Mouse (Mus musculus) hindbrain, embryonic 15.5 days (tissue): ENCODE measurements around the gene H2afy. TPM values are rescaled to one million over a fixed set of nuclear protein-coding genes. Genes with fewer than 3 reads are reported as not detected.
A peak's percentile ranks its signal among the peaks of the same experiment; 100 is the strongest.

Experiments
- ATAC-seq: fragments of 200-750 bp; cut with Nextera tagmentation; 2 replicates; pipeline ENCODE4 v1.8.0; 2017; ENCODE audit warnings: low read depth, moderate number of reproducible peaks, moderate TSS enrichment; ENCODE audit not compliant: low FRiP score
- H3K27ac ChIP-seq: fragments of 300-500 bp; sonication (generic); replicated peaks from 2 replicates; pipeline ENCODE4 v1.5.1; 2015; ENCODE audit warnings: mild to moderate bottlenecking, inconsistent platforms
- H3K27me3 ChIP-seq: fragments of 300-500 bp; sonication (generic); 2 replicates; pipeline ENCODE4 v1.6.1; 2015; ENCODE audit warnings: control low read depth, inconsistent platforms
- H3K36me3 ChIP-seq: fragments of 300-500 bp; sonication (generic); 2 replicates; pipeline ENCODE4 v1.6.1; 2015; ENCODE audit warnings: control low read depth, inconsistent platforms
- H3K4me1 ChIP-seq: fragments of 300-500 bp; sonication (generic); replicated peaks from 2 replicates; pipeline ENCODE4 v1.6.1; 2015; ENCODE audit warnings: control low read depth, inconsistent platforms
- H3K4me2 ChIP-seq: fragments of 300-500 bp; sonication (generic); 2 replicates; pipeline ENCODE4 v1.6.1; 2015; ENCODE audit warnings: moderate library complexity, mild to moderate bottlenecking, inconsistent platforms
- H3K4me3 ChIP-seq: fragments of 300-500 bp; sonication (generic); 2 replicates; pipeline ENCODE4 v1.5.1; 2015; ENCODE audit warnings: mild to moderate bottlenecking, inconsistent platforms
- H3K9ac ChIP-seq: fragments of 300-500 bp; sonication (generic); 2 replicates; pipeline ENCODE4 v1.6.1; 2015; ENCODE audit warnings: inconsistent platforms
- H3K9me3 ChIP-seq: fragments of 300-500 bp; sonication (generic); 2 replicates; pipeline ENCODE4 v1.6.1; 2016; ENCODE audit warnings: control low read depth, inconsistent platforms
- WGBS: fragments of 180-500 bp; shearing (Covaris S2); methylation state at CpG from one replicate; pipeline ENCODE4 v1.1.7; 2015; 5-methylcytosine and 5-hydroxymethylcytosine counted together
- polyA plus RNA-seq: library from polyadenylated mRNA; unstranded; fragments of >200 nt; fragmentation: Nextera tagmentation; extraction: Ambion mirVana; gene quantifications from 2 replicates; pipeline ENCODE4 v1.2.1, GENCODE M21; 2015

Gene H2afy
- polyA plus RNA-seq, 1 experiment from 2014 or later, result 309 TPM

DNA sequence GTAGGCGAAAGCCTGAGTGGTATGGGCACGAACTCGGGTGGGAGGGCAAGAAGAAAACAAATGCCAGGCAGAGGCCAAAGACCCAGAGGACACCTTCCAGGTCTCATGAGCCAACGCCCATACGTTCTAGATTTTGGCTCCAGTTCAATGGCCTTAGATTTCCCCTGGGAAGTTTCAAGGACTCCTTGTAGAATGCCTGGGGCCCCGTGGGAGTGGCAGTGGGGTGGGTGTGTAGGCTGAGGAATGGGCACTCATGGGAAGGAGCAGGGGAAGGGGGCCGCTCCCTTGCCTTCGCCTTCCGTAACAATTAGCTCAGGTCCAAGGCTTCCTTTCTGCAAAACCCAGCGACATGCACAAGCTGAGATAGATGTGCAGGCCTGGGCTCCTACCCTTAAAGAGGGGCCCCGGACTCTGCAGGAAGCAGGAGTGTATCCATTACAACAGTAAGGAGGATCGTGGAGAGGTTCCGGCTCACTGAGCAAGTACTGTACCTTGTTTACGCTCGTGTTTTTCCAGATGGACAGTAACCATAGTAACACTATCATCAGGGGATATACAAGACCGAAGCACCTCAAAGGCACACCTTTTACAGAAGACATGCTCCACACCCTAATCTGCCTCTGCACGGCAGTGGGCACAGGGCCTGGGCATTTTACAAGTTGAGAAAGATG lies 27.2 kb downstream of the H2afy start:
- H3K4me1 ChIP-seq, result peaks cover 67% of the 10 kb centered on the region

DNA sequence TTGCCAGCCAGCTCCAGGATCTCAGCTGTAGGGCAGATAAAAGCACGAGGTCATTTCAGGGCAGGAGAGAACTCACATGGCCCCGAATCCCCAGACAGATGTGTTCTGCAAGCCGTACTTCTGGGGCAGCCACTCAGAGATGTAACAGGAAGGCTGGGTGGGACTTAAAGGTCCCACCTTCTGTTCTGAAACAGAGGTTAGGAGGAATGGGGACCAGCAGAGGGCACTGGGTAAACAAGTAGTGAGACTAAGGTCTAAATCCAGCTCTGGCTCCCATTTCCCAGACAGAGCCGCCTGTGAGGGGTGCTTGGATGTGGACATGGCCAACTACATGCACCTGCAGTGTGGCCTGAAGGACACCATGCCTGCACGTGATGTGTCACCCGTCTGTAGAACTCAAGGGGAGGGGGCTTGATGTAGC lies 31.2 kb downstream of the H2afy start:
- peak overlapping the region; percentile 79; the same call in 1 of the 2 replicates for H3K27ac ChIP-seq
- 84% methylated on average over 6 of the region's 6 CpGs for WGBS
- peaks cover 48% of the 10 kb centered on the region for H3K4me1 ChIP-seq

More for the DNA sequence above, 27.2 kb downstream of the H2afy start:
- Histone ChIP-seq H3K36me3 (peaks cover 4% of the 10 kb centered on the region; the same call in 1 of the 2 replicates), H3K27me3 (no peaks in the 10 kb centered on the region), H3K9me3 (no peaks in the 10 kb centered on the region), H3K27ac (peak overlapping the region; percentile 51), H3K4me2 (no peak overlapping the region), H3K4me3 (no peak overlapping the region), H3K9ac (no peak overlapping the region)
- peak; percentile 24; the same call in 1 of the 2 replicates for ATAC-seq
- WGBS, result 48% methylated on average over 17 of the region's 17 CpGs

DNA sequence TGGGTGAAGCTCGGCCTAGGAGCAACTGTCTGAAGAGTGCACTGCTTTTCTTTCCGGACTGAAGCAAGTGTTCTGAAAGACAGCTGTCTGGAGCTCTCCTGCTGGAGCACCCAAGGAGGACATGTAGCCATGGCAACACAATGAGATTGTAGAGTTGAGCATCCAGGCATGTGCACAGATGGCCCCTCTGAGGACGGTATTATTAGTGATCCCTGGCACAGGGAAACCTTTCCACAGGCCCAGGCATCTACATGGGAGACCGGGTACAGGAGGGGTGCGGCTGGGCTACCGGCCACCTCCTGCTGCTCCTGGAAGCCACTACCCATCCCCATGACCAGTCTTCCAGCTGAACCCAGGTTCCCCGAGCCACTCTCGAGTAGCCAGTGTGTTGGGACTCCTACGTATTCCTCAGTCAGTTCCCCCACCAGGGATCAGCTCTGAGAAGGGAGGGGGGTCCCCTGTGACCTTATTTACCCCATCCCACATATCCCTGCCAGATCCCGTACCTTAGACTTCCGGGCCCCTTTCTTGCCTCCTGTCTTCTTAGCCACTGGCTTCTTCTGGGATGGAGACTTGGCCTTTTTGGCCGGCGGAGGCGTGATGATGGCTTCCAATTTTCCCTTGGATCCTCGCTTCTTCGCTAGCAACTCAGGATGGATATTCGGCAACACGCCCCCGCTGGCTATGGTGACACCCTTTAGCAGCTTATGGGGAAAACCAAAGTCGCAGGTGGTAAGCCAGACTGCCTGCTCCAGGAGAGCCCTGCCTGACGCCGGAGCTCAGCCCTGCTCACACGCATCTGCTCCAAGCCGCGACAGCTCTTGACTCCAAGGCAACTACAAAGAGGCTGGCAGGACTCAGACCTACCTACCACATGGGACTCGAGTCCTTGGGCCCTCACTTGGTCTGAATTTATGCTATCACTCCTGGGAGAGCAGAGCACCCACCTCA lies 32.1 kb downstream of the H2afy start:
- Histone ChIP-seq H3K4me3 (no peak overlapping the region), H3K27ac (peak overlapping the region; percentile 79), H3K4me1 (peaks cover 39% of the 10 kb centered on the region), H3K9me3 (no peaks in the 10 kb centered on the region), H3K36me3 (peaks cover 18% of the 10 kb centered on the region; the same call in 1 of the 2 replicates), H3K27me3 (no peaks in the 10 kb centered on the region), H3K4me2 (no peak overlapping the region), H3K9ac (no peak overlapping the region)
- 71% methylated on average over 26 of the region's 26 CpGs for WGBS
- ATAC-seq, result peak; percentile 79

More for the DNA sequence above, 31.2 kb downstream of the H2afy start:
- no peak for ATAC-seq
- H3K4me2 ChIP-seq, result no peak overlapping the region
- peaks cover 14% of the 10 kb centered on the region; the same call in 1 of the 2 replicates for H3K36me3 ChIP-seq
- H3K27me3 ChIP-seq, result no peaks in the 10 kb centered on the region
- H3K9me3 ChIP-seq, result no peaks in the 10 kb centered on the region
- no peak overlapping the region for H3K4me3 ChIP-seq
- H3K9ac ChIP-seq, result no peak overlapping the region

- Histone ChIP-seq H3K9ac (no peak overlapping the region), H3K9me3 (no peaks in the 10 kb centered on the region), H3K27me3 (no peaks in the 10 kb centered on the region), H3K36me3 (peaks cover 18% of the 10 kb centered on the region; the same call in 1 of the 2 replicates), H3K27ac (0 out of 2 replicates have a peak overlapping the region, but pooled peaks have one; percentile 79), H3K4me1 (peaks cover 31% of the 10 kb centered on the region), H3K4me2 (no peak overlapping the region), H3K4me3 (no peak overlapping the region)
- 66% methylated on average over 9 of the region's 9 CpGs for WGBS
- ATAC-seq, result no peak
These were observed 34.0 kb downstream of the H2afy start for GRCm38 (mm10) chr13:56102160-56102559.

GRCm38 (mm10) chr13:56095601-56096195 lies 40.5 kb downstream of the H2afy start:
- no peak for ATAC-seq

DNA sequence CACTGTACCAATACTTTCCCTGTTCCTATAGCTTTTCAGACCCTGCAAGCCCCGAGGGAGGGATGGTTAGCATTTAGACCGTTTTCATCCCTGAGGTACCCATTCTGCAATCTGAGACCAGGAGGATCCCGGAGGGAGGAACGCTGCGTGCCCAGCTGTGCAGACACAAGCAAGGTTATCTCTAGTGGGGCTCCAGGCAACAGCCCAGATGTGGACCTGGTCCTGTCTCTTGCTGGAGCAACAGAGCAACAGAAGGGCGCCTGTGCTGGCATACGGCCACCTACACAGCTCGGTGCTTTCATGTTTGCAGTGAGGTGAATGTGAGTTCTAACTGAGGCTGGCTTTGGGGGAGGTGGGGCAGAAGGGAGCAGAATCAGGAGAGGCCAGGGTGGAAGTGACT lies 41.6 kb downstream of the H2afy start:
- H3K27ac ChIP-seq, result peak overlapping the region; percentile 57

More at GRCm38 (mm10) chr13:56095601-56096195, 40.5 kb downstream of the H2afy start:
- Histone ChIP-seq H3K4me2 (no peak overlapping the region), H3K9me3 (no peaks in the 10 kb centered on the region), H3K4me1 (peaks cover 37% of the 10 kb centered on the region), H3K9ac (no peak overlapping the region), H3K27ac (no peak overlapping the region), H3K4me3 (no peak overlapping the region), H3K27me3 (no peaks in the 10 kb centered on the region), H3K36me3 (peaks cover 12% of the 10 kb centered on the region; the same call in 1 of the 2 replicates)
- WGBS, result 76% methylated on average over 18 of the region's 18 CpGs

DNA sequence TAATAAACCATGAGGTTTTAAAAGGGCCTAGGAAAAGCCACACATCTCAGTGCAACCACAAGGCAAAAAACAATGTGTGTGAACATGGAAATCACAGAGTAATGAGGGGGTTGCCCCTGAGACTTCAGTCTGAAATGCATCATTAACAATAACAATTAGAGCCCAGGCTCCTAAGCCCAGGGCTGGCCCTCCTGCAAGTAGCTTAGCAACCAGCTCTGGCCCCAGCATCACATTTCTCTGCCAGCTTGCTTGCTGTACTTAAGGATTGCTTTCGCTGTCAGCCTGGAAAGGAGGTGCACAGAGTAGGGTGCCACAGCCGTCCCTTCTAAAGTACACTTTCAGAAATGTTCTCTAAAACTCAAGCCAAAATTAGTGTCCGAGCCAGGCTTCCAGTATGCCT lies 42.5 kb downstream of the H2afy start:
- WGBS, result 48% methylated on average over 3 of the region's 3 CpGs
- Histone ChIP-seq H3K9ac (no peak overlapping the region), H3K27ac (peak overlapping the region; percentile 57), H3K9me3 (no peaks in the 10 kb centered on the region), H3K4me2 (no peak overlapping the region), H3K4me1 (peaks cover 42% of the 10 kb centered on the region), H3K36me3 (peaks cover 11% of the 10 kb centered on the region; the same call in 1 of the 2 replicates), H3K4me3 (no peak overlapping the region), H3K27me3 (no peaks in the 10 kb centered on the region)
- ATAC-seq, result peak; percentile 68

More for the DNA sequence above, 41.6 kb downstream of the H2afy start:
- no peak overlapping the region for H3K9ac ChIP-seq
- H3K4me2 ChIP-seq, result no peak overlapping the region
- no peak overlapping the region for H3K4me3 ChIP-seq
- no peaks in the 10 kb centered on the region for H3K9me3 ChIP-seq
- H3K4me1 ChIP-seq, result peaks cover 37% of the 10 kb centered on the region
- no peak for ATAC-seq
- H3K27me3 ChIP-seq, result no peaks in the 10 kb centered on the region
- H3K36me3 ChIP-seq, result peaks cover 11% of the 10 kb centered on the region; the same call in 1 of the 2 replicates
- WGBS, result 64% methylated on average over 8 of the region's 8 CpGs

- Histone ChIP-seq H3K4me2 (no peak overlapping the region), H3K9me3 (no peaks in the 10 kb centered on the region), H3K27me3 (no peaks in the 10 kb centered on the region), H3K9ac (no peak overlapping the region), H3K4me3 (no peak overlapping the region), H3K4me1 (peaks cover 44% of the 10 kb centered on the region), H3K27ac (no peak overlapping the region), H3K36me3 (peaks cover 15% of the 10 kb centered on the region)
- 66% methylated on average over 5 of the region's 5 CpGs for WGBS
- no peak for ATAC-seq
These were observed 43.6 kb downstream of the H2afy start for GRCm38 (mm10) chr13:56092606-56093005.

- Histone ChIP-seq H3K4me2 (no peak overlapping the region), H3K9me3 (no peaks in the 10 kb centered on the region), H3K4me1 (peaks cover 39% of the 10 kb centered on the region), H3K27ac (no peak overlapping the region), H3K27me3 (no peaks in the 10 kb centered on the region), H3K4me3 (no peak overlapping the region), H3K36me3 (peaks cover 17% of the 10 kb centered on the region), H3K9ac (no peak overlapping the region)
- no peak for ATAC-seq
- 89% methylated on average over 2 of the region's 2 CpGs for WGBS
These were observed 45.6 kb downstream of the H2afy start for GRCm38 (mm10) chr13:56090597-56090996.

DNA sequence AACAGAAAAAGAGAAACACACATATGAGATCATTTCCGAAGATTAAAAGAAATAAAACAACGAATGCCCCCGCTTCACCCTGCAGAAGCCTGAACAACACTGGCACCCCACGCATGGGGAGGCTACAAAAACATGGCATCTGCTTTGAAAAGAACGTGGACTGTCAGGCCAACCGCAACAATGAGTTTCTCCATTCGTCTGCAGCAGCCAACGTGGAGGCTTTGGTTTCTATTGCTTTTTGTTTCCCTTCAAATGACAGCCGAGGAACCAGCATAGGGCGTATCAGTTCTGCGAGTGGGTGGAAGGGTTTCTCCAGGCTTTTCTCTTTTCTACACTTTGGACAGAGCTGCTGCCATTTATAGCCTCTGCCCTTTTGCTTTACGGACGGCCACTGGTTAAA lies 47.6 kb downstream of the H2afy start:
- Histone ChIP-seq H3K4me2 (no peak overlapping the region), H3K27me3 (no peaks in the 10 kb centered on the region), H3K4me3 (no peak overlapping the region), H3K9me3 (no peaks in the 10 kb centered on the region), H3K4me1 (peaks cover 21% of the 10 kb centered on the region), H3K36me3 (peaks cover 17% of the 10 kb centered on the region), H3K27ac (no peak overlapping the region), H3K9ac (no peak overlapping the region)
- ATAC-seq, result no peak
- 62% methylated on average over 13 of the region's 13 CpGs for WGBS

DNA sequence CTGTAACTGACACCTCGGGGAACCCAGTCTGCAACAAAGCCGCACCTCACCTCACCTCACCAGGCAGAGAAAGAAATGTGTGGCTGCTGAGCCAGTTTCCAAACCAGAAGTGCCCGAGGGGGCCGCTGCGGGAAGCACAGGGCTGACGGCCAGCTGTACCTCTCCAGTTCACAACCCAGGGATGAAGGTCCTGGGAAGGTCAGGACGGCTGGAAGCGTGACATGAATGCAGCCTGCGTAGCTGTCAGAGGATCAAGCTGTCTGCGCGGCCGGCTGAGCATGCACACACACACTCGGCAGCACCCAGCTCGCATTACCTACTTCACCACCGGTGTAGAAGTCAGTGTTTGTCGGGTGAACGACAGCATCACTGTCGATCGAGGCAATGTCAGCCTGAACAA lies 48.2 kb downstream of the H2afy start:
- Histone ChIP-seq H3K9ac (no peak overlapping the region), H3K4me2 (no peak overlapping the region), H3K27ac (no peak overlapping the region), H3K36me3 (peaks cover 18% of the 10 kb centered on the region), H3K9me3 (no peaks in the 10 kb centered on the region), H3K4me3 (no peak overlapping the region), H3K4me1 (peaks cover 14% of the 10 kb centered on the region), H3K27me3 (no peaks in the 10 kb centered on the region)
- 60% methylated on average over 19 of the region's 19 CpGs for WGBS
- ATAC-seq, result no peak
